Mouse (Mus musculus): Measurements from ENCODE around the gene Apba1.
A peak's percentile ranks its signal among the peaks of the same experiment; 100 is the strongest.

The Apba1 gene

GRCm38 (mm10) chr19:23758554-23759321 is at the start of gene Apba1:
Gene Apba1, plus strand, starts transcription at chr19:23758887.
- peak; percentile 74 to 76 for DNase-seq (ENCODE audit: low spot score in 2 of 2)

GRCm38 (mm10) chr19:23746506-23746905 is 12.2 kb upstream of the Apba1 start:
- no peak for DNase-seq (ENCODE audit: low spot score in 2 of 2)

GRCm38 (mm10) chr19:23757011-23757410 is 1.7 kb upstream of the Apba1 start:
- no peak for DNase-seq (ENCODE audit: low spot score in 2 of 2)

GRCm38 (mm10) chr19:23757961-23758553 is 630 bp upstream of the Apba1 start:
- peak; percentile 94 to 97 for DNase-seq (ENCODE audit: low spot score in 2 of 2)

GRCm38 (mm10) chr19:23759322-23759945 is 747 bp downstream of the Apba1 start:
- peak in 1 of 2 experiments; percentile 65 for DNase-seq (ENCODE audit: low spot score in 2 of 2)

GRCm38 (mm10) chr19:23763371-23763770 is 4.7 kb downstream of the Apba1 start:
- no peak for DNase-seq (ENCODE audit: low spot score in 2 of 2)

GRCm38 (mm10) chr19:23764051-23764450 is 5.4 kb downstream of the Apba1 start:
- DNase-seq (ENCODE audit: low spot score in 2 of 2) = no peak

GRCm38 (mm10) chr19:23768864-23769263 is 10.2 kb downstream of the Apba1 start:
- no peak for DNase-seq (ENCODE audit: low spot score in 2 of 2)

GRCm38 (mm10) chr19:23770494-23771423 is 12.1 kb downstream of the Apba1 start:
- DNase-seq (ENCODE audit: low spot score in 2 of 2) = no peak

- no peak for DNase-seq (ENCODE audit: low spot score in 2 of 2)
Measured at GRCm38 (mm10) chr19:23771971-23772370, 13.3 kb downstream of the Apba1 start.

- DNase-seq (ENCODE audit: low spot score in 2 of 2) = no peak
Measured at GRCm38 (mm10) chr19:23775356-23775755, 16.7 kb downstream of the Apba1 start.

- no peak for DNase-seq (ENCODE audit: low spot score in 2 of 2)
Measured at GRCm38 (mm10) chr19:23779130-23779529, 20.4 kb downstream of the Apba1 start.

- DNase-seq (ENCODE audit: low spot score in 2 of 2) = no peak
Measured at GRCm38 (mm10) chr19:23780105-23780504, 21.4 kb downstream of the Apba1 start.

- no peak for DNase-seq (ENCODE audit: low spot score in 2 of 2)
Measured at GRCm38 (mm10) chr19:23781968-23782367, 23.3 kb downstream of the Apba1 start.

- no peak for DNase-seq (ENCODE audit: low spot score in 2 of 2)
Measured at GRCm38 (mm10) chr19:23788420-23789132, 29.9 kb downstream of the Apba1 start.

- DNase-seq (ENCODE audit: low spot score in 2 of 2) = no peak
Measured at GRCm38 (mm10) chr19:23791704-23792103, 33.0 kb downstream of the Apba1 start.

GRCm38 (mm10) chr19:23792559-23792958 is 33.9 kb downstream of the Apba1 start:
- DNase-seq (ENCODE audit: low spot score in 2 of 2) = no peak

GRCm38 (mm10) chr19:23794491-23794890 is 35.8 kb downstream of the Apba1 start:
- peak; percentile 33 to 77 for DNase-seq (ENCODE audit: low spot score in 2 of 2)

- peak; percentile 12 to 49 for DNase-seq (ENCODE audit: low spot score in 2 of 2)
Measured at GRCm38 (mm10) chr19:23795156-23795555, 36.5 kb downstream of the Apba1 start.

GRCm38 (mm10) chr19:23801174-23801573 is 42.5 kb downstream of the Apba1 start:
- DNase-seq (ENCODE audit: low spot score in 2 of 2) = no peak

- DNase-seq (ENCODE audit: low spot score in 2 of 2) = no peak
Measured at GRCm38 (mm10) chr19:23803221-23803870, 44.7 kb downstream of the Apba1 start.
